Mouse (Mus musculus): ENCODE data around the gene Tnxb.

Gene Tnxb

GRCm38 (mm10) chr17:34660259-34660820 is 10.0 kb upstream of the Tnxb start:
- no peak for DNase-seq

GRCm38 (mm10) chr17:34661121-34661591 is 9.2 kb upstream of the Tnxb start:
- no peak for DNase-seq

GRCm38 (mm10) chr17:34662468-34662867 is 7.9 kb upstream of the Tnxb start:
- DNase-seq: no peak

GRCm38 (mm10) chr17:34662978-34663377 is 7.4 kb upstream of the Tnxb start:
- DNase-seq: no peak

- DNase-seq: no peak
Observed at GRCm38 (mm10) chr17:34663558-34663957, 6.8 kb upstream of the Tnxb start.

- no peak for DNase-seq
Observed at GRCm38 (mm10) chr17:34664472-34664871, 5.9 kb upstream of the Tnxb start.

- no peak for DNase-seq
Observed at GRCm38 (mm10) chr17:34671151-34672066, 1.1 kb downstream of the Tnxb start.

- DNase-seq: no peak
Observed at GRCm38 (mm10) chr17:34672246-34672792, 2.0 kb downstream of the Tnxb start.

- no peak for DNase-seq
Observed at GRCm38 (mm10) chr17:34673139-34673538, 2.8 kb downstream of the Tnxb start.

- DNase-seq: no peak
Observed at GRCm38 (mm10) chr17:34674524-34675204, 4.3 kb downstream of the Tnxb start.

GRCm38 (mm10) chr17:34675205-34676092 is 5.1 kb downstream of the Tnxb start:
- DNase-seq: no peak

GRCm38 (mm10) chr17:34676093-34676460 is 5.7 kb downstream of the Tnxb start:
- no peak for DNase-seq

- no peak for DNase-seq
Observed at GRCm38 (mm10) chr17:34676671-34677070, 6.3 kb downstream of the Tnxb start.

- DNase-seq: no peak
Observed at GRCm38 (mm10) chr17:34680191-34680590, 9.9 kb downstream of the Tnxb start.

- no peak for DNase-seq
Observed at GRCm38 (mm10) chr17:34680621-34681020, 10.3 kb downstream of the Tnxb start.

- DNase-seq: no peak
Observed at GRCm38 (mm10) chr17:34681132-34681571, 10.8 kb downstream of the Tnxb start.

GRCm38 (mm10) chr17:34681881-34682536 is 11.7 kb downstream of the Tnxb start:
- DNase-seq: no peak

- DNase-seq: no peak
Observed at GRCm38 (mm10) chr17:34683179-34683578, 12.8 kb downstream of the Tnxb start.

GRCm38 (mm10) chr17:34683686-34684220 is 13.4 kb downstream of the Tnxb start:
- DNase-seq: no peak

GRCm38 (mm10) chr17:34684253-34684893 is 14.0 kb downstream of the Tnxb start:
- DNase-seq: no peak
